Mouse (Mus musculus): Measurements from ENCODE around the gene Il6st.
"Not testable (repeated sequence)": the region's sequence is repeated elsewhere in the genome, so short reads cannot be mapped to it uniquely, and the experiment has no call there.

Il6st gene

DNA sequence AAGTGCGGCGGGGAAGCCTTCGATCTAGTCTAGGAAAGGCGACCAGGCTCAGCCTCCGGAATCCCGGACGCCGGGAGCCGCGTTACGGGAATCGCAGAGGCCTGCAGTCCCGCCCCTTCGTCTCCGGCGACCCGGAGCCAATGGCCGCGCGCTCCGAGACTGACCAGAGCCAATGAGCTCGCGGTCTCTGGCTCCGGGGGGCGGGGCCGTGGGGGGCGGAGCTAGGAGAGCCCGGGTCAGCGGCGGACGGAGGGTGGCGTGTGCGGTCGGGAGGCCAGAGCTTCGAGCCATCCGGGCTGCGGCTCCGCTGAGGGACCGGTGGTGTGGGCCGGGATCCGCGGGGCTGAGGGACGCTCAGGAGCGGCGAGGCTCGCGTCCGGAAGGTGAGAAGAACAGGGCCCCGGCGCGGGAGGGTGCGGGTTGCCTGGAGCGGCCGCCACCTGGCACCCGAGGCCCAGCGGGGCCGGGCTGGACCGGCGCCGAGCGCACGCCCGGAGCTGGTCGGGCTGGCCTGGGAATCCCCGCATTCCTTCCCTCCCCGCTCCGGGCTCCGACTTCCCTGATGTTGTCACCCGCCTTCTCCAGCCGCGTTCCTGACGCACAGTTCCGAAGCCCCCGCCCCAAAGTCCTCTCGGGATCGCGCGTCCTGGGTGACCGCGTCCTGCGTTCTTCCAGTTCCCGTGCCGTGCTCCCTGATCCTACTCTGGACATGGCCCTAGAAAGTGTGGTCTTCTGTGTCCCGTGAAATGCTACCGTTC lies at the start of gene Il6st:
Gene Il6st, plus strand, starts transcription at position 203 of the 758 bp plus-strand sequence.
- in situ Hi-C loops (cut with MboI) = no loop called here

GRCm38 (mm10) chr13:112415896-112416295 lies 48.0 kb upstream of the Il6st start:
- in situ Hi-C loops (cut with MboI) = no loop called here

GRCm38 (mm10) chr13:112416410-112417162 lies 47.3 kb upstream of the Il6st start:
- in situ Hi-C loops (cut with MboI) = no loop called here

GRCm38 (mm10) chr13:112417163-112417523 lies 46.7 kb upstream of the Il6st start:
- in situ Hi-C loops (cut with MboI) = no loop called here

DNA sequence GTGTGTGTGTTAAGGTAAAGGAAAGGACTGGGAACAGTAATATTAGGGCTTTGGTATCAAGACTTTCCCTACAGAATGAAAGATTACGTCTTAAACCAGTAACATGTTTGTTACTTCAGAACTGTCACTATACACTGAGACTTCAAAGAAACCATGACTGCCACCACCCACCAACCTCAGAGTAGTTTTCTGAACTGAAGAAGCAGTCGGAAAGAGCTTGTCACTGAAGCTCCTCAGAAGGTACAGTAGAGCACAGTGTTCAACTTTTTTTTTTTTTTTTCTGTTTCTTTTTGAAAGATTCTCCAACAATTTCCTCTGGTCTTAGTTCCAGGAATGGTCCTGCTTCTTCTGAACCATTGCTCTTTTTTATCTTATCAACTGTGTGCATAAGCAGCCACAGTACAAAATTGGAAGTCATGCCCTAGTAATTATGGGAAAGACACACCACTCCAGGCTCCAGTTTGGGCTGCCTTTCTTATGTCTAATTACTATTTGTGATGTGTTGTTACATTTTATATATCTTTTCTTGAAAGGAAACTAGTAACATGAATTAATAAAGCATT lies 45.9 kb upstream of the Il6st start:
- in situ Hi-C loops (cut with MboI) = no loop called here

DNA sequence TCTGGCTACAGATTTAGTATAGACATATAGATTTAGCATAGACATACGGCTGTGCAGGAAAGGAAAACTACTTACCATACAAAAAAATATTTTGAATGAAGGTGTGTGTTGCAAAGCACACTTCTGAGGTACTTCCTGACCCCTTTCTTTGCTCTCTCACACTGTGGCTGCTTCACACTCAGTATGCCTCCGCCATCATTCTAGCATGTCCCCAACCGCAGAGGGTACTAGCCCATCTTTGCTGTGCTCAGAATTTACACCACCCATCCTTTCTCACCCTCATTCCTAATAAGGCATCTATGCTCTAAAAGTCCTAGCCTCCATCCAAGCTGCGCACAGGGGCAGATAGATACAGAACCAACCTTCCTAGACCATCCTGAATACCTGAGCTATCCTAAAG lies 45.3 kb upstream of the Il6st start:
- in situ Hi-C loops (cut with MboI) = no loop called here

DNA sequence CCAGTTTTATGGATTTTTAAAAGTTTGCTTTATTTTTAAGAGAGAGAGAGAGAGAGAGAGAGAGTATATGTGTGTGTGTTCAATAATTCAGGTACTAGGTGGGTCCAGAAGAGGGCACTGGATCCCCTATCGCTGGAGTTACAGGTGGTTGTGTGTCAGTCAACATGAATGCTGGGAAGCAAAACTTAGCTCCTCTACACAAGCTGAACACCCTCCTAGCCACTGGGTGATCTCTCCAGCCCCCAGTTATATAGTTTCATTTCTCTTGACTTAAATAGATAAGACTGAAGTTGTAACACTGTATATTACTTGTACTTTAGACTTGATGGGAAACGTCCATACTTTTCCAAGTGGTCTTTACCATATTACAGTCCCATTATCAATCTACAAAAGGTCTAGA lies 39.7 kb upstream of the Il6st start:
- in situ Hi-C loops (cut with MboI) = no loop called here

GRCm38 (mm10) chr13:112424635-112425034 lies 39.2 kb upstream of the Il6st start:
- in situ Hi-C loops (cut with MboI) = no loop called here

DNA sequence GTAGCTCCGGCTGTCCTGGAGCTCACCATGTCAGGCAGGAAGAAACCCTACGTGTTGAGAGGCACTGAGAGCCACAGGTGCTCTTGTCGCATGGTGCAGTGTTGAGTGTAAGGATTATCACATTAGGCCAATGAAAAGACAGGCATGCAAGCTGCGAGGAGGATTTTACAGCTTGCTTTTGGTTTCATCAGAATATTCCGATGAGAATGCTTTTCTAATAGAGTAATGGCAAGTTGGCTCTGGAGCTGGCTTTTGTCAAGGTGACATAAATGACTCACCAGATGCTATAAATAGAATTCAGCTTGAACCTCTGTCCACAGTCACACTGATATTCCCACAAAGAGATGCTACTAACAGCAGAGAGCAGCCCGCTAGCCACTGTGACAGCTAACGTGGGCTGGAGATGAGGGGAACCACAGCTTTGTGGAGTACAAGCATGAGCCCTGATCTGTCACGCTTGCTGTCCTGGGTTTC lies 38.7 kb upstream of the Il6st start:
- in situ Hi-C loops (cut with MboI) = no loop called here

DNA sequence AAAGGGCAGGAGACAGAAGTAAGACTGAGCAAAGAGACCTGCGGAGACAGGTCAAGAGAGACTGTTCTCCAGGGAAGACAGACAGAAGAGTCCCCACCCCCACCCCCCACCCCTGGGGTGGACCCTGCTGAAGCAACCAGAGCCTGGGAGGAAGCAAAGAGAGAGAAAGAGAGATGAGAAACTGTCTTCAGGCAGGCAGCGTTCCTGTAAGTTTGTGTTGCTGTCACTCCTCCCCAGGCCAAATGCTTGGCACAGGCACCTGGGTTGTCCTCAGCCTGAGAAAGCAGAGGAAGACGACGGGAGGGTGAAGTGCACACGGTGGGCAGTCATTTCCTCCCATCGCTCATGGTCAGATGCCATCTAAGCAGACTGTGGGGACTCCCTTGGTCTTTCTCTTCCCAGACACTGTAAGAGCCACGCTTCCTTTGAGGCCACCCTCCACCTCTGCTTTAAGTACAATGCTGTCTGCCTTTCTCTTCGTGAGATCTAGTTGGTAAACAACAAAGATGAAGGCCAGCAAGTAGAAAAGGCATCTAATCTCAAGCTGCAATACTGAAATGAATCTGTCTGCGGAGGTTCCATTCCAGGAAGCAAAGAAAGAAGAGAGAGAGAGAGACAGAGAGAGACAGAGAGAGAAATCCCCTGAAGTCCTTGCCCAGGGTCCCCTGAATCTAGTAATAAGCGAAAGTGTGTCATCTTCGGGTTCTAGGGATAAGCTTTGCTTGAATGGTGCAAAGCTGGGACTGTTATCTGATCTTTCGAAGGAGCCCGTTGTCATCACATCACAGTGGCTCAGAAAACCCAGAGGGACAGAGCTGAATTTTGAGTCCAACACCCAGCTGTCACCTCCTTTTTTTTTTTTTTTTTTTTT lies 37.4 kb upstream of the Il6st start:
- in situ Hi-C loops (cut with MboI) = no loop called here

- in situ Hi-C loops (cut with MboI) = not testable (repeated sequence)
These were observed 36.8 kb upstream of the Il6st start for GRCm38 (mm10) chr13:112427136-112427470.

- in situ Hi-C loops (cut with MboI) = no loop called here
These were observed 36.3 kb upstream of the Il6st start for GRCm38 (mm10) chr13:112427521-112427920.

DNA sequence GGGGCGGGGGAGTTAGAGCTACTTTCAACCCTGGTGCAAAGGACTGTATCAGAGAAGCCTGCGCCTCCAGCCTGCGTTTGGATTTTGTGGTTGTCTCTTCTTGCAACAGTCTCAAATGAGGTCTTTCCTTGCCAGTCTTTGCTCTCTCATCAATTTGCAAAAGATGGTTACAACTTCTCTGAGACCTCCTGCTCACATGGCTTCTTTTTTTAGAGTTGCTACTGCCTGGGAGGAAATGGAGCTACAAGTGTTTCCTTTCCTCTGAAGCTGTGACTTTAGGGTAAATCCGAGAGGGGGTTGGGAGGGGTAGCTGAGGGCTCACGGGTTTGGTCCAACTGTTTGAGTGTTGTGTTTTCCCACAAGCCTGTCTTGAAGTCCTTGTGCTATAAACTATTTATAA lies 30.6 kb upstream of the Il6st start:
- in situ Hi-C loops (cut with MboI) = no loop called here

DNA sequence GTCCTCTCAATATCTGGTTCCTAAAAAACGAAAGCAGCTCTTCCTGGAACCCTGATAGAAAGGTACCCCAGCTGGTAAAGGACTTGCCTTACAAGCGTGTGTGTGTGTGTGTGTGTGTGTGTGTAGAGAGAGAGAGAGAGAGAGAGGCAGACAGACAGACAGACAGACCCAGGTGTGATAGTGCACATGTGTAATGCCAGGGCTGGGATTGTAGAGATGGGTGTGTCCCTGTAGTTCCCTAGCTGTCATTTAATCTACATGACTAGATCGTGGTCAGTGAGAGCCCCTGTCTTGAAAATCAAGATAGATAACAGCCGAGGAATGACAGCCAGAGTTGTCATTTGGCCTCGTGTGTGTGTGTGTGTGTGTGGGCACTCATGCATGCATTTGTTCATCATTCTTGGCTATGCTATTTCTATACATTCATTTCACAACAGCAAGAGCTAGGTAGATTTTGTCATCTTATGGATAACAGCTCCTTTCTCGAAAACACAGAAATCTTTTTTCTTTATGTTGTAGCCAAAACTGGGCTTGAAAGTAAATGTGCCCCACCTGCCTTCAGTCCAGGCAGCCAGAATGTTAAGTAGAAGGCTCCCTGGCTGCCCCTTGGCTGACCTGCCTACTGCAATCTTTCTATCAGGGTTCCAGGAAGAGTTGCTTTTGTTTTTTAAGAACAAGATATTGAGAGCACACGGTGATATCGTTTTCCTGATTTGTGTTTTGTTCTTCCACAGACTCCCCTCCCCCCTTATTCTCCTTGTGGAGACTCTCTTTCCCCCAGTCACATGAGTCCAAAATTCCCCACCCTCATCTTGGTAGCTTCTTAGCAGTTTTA lies 28.4 kb upstream of the Il6st start:
- in situ Hi-C loops (cut with MboI) = no loop called here

DNA sequence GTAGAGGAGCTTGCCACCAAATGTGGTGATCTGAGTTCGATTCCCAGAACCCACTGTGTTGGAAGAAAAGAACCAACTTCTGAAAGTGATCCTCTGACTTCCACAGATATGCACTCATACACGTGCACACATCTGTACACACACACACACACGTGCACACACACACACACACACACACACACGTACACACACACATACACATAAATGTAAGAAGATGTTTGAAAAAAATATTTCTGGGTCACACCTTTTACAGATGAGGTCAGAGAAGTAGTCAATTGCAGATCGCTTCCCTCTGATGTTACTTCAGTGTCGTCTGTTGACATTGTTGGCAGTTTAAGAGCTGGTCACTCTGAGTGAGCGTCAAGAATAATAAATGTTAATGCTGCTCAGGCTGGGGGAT lies 27.6 kb upstream of the Il6st start:
- in situ Hi-C loops (cut with MboI) = no loop called here

GRCm38 (mm10) chr13:112438001-112438868 lies 25.6 kb upstream of the Il6st start:
- in situ Hi-C loops (cut with MboI) = no loop called here

- in situ Hi-C loops (cut with MboI) = no loop called here
These were observed 24.6 kb upstream of the Il6st start for GRCm38 (mm10) chr13:112439105-112439818.

- in situ Hi-C loops (cut with MboI) = no loop called here
These were observed 23.9 kb upstream of the Il6st start for GRCm38 (mm10) chr13:112439917-112440361.

DNA sequence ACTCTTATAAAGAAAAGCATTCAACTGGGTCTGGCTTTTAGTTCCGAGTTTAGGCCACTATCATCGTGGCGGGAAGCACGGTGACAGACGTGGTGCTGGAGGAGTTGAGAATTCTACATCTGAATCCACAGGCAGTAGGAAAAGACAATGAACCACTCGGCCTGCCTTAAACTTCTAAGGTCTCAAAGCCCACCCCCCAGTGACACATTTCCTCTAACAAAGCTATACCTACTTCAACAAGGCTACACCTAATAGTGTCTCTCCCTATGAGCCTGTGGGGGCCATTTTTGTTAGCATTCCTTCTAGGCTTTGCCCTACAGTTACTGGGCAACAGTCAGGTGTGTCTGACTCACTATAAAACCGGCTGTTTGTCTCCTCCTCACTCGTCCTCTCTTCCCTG lies 23.2 kb upstream of the Il6st start:
- in situ Hi-C loops (cut with MboI) = no loop called here
